Mouse (Mus musculus): ENCODE data around the gene Tob1. TPM values are rescaled to one million over a fixed set of nuclear protein-coding genes. Genes with fewer than 3 reads are reported as not detected.

Gene Tob1
- total and polyA plus RNA-seq, 3 experiments = 2.4 to 7.5 TPM; not detected in 1

GRCm38 (mm10) chr11:94210191-94211086, 815 bp upstream of the Tob1 start (continued):
- peak; percentile 44 to 81; a peak in 3 of 4 replicates for TF ChIP-seq POLR2A (IDR thresholded peaks at IDR 0.05; ENCODE audit: control insufficient read depth in 1 of 2, insufficient read depth in 1 of 2, low read depth in 1 of 2, low read length in 2 of 2, poor library complexity in 1 of 2)
- no peak for TF ChIP-seq GATA1 (IDR thresholded peaks at IDR 0.05; ENCODE audit: low read depth, low read length)
- TF ChIP-seq RCOR1 (IDR thresholded peaks at IDR 0.05; ENCODE audit: low read depth, low read length) = no peak; the same call in 1 of the 2 replicates
- peak; percentile 74 for TF ChIP-seq MXI1 (IDR thresholded peaks at IDR 0.05; ENCODE audit: low read depth, low read length)
- TF ChIP-seq ETS1 (IDR thresholded peaks at IDR 0.05; ENCODE audit: low read depth, low read length) = peak; percentile 43; the same call in 1 of the 2 replicates
- peak; percentile 84 for TF ChIP-seq CHD2 (IDR thresholded peaks at IDR 0.05; ENCODE audit: low read length)
- peak; percentile 72 for TF ChIP-seq NELFE (IDR thresholded peaks at IDR 0.05; ENCODE audit: low read depth, low read length)
- no peak for TF ChIP-seq TAL1 (IDR thresholded peaks at IDR 0.05; ENCODE audit: low read length)
- peak; percentile 6; the same call in 1 of the 2 replicates for TF ChIP-seq SIN3A (IDR thresholded peaks at IDR 0.05; ENCODE audit: low read length)
- TF ChIP-seq ELF1 (IDR thresholded peaks at IDR 0.05; ENCODE audit: low read depth, low read length) = peak; percentile 67
- TF ChIP-seq CHD1 (IDR thresholded peaks at IDR 0.05; ENCODE audit: low read depth, low read length) = peak; percentile 64
- peak in 1 of 2 experiments; percentile 19; a peak in 1 of 4 replicates for TF ChIP-seq EP300 (IDR thresholded peaks at IDR 0.05; ENCODE audit: low read depth in 1 of 2, low read length in 2 of 2)
- peak; percentile 93 for TF ChIP-seq MAZ (IDR thresholded peaks at IDR 0.05; ENCODE audit: low read depth, low read length)
- TF ChIP-seq ZMIZ1 (IDR thresholded peaks at IDR 0.05; ENCODE audit: low read depth, low read length) = peak; percentile 61; the same call in 1 of the 2 replicates
- TF ChIP-seq MYB (IDR thresholded peaks at IDR 0.05; ENCODE audit: low read depth, low read length) = peak; percentile 81
- no peak for TF ChIP-seq MAFK (IDR thresholded peaks at IDR 0.05; ENCODE audit: borderline replicate concordance, low read depth, low read length)
- no peak for TF ChIP-seq JUND (IDR thresholded peaks at IDR 0.05; ENCODE audit: low read depth, low read length)
- no peak for TF ChIP-seq UBTF (IDR thresholded peaks at IDR 0.05; ENCODE audit: borderline replicate concordance, insufficient read depth, low read depth, low read length)

- DNase-seq (ENCODE audit: low read depth, low spot score) = peak; percentile 75
- H3K9me3 ChIP-seq (replicated peaks; ENCODE audit: insufficient read depth, low read length) = no peaks in the 10 kb centered on the region
Observed at GRCm38 (mm10) chr11:94211651-94212488, 616 bp downstream of the Tob1 start.

More at GRCm38 (mm10) chr11:94211651-94212488, 616 bp downstream of the Tob1 start:
- no peaks in the 10 kb centered on the region for H3K27me3 ChIP-seq (ENCODE audit: control insufficient read depth in 1 of 2, insufficient read depth in 2 of 2, low read length in 2 of 2)
- TF ChIP-seq BHLHE40 (IDR thresholded peaks at IDR 0.05; ENCODE audit: borderline replicate concordance, low read depth, low read length) (no peak), SIN3A (IDR thresholded peaks at IDR 0.05; ENCODE audit: low read length) (peak; percentile 46; the same call in 1 of the 2 replicates), TBP (IDR thresholded peaks at IDR 0.05; ENCODE audit: low read depth, low read length) (0 out of 2 replicates have a peak, but pooled peaks have one; percentile 16), ZNF384 (IDR thresholded peaks at IDR 0.05; ENCODE audit: low read depth, low read length) (no peak), UBTF (IDR thresholded peaks at IDR 0.05; ENCODE audit: borderline replicate concordance, insufficient read depth, low read depth, low read length) (0 out of 2 replicates have a peak, but pooled peaks have one; percentile 4), ETS1 (IDR thresholded peaks at IDR 0.05; ENCODE audit: low read depth, low read length) (no peak)
- peaks cover 0 to 12% of the 10 kb centered on the region in 2 experiments; a peak in 2 of 4 replicates for H3K36me3 ChIP-seq (ENCODE audit: control insufficient read depth in 1 of 2, insufficient read depth in 2 of 2, low read length in 2 of 2)
- H3K4me3 ChIP-seq (ENCODE audit: control insufficient read depth in 1 of 2, insufficient read depth in 1 of 2, low read depth in 2 of 2, low read length in 2 of 2) = peak overlapping the region; percentile 75 to 90
- H3K4me1 ChIP-seq (ENCODE audit: control insufficient read depth in 1 of 2, insufficient read depth in 2 of 2, low read length in 2 of 2) = peaks cover 4 to 8% of the 10 kb centered on the region in 2 experiments
- peak overlapping the region; percentile 62 for H3K27ac ChIP-seq (ENCODE audit: control insufficient read depth, low read depth, low read length)
- peaks cover 12% of the 10 kb centered on the region; the same call in 1 of the 2 replicates for H3K79me2 ChIP-seq (ENCODE audit: control insufficient read depth, insufficient read depth, low read length, poor library complexity)
- H3K9ac ChIP-seq (ENCODE audit: control insufficient read depth, low read depth, low read length, poor library complexity, severe bottlenecking) = peak overlapping the region; percentile 88
